Mouse (Mus musculus): ENCODE results near the gene Kdsr. TPM values are rescaled to one million over a fixed set of nuclear protein-coding genes. Genes with fewer than 3 reads are reported as not detected.

The Kdsr gene
- polyA plus RNA-seq, 1 experiment: 52.5 TPM

DNA sequence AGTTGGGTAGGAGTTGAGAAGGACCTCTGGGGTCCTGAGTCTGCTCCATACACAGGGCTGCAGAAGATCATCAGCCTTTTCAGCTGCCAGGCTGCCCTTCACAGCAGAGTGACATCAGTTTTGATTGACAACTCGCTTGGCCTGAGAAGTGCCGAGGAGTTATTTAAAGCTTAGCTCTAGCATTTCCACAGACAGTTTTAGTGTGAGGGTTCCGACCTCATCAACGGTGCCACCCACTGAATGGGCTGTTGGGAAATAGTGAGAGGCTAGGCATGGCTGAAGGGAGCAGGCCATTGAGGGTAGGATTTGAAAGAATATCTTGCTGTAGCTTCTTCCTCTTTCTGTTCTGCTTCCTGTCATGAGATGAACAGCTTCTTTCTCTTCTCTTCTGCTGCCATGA lies 63.9 kb downstream of the Kdsr start:
- Histone ChIP-seq H3K4me3 (ENCODE audit: low read depth, low read length) (no peak overlapping the region), H3K9me3 (replicated peaks; ENCODE audit: control insufficient read depth, insufficient read depth, low read length, poor library complexity, severe bottlenecking) (no peaks in the 10 kb centered on the region), H3K9ac (ENCODE audit: low read depth, poor library complexity, severe bottlenecking) (no peak overlapping the region), H3K27me3 (ENCODE audit: control insufficient read depth, insufficient read depth, low read length, poor library complexity, severe bottlenecking) (no peaks in the 10 kb centered on the region), H3K4me1 (ENCODE audit: control insufficient read depth, insufficient read depth, low read length) (no peaks in the 10 kb centered on the region), H3K27ac (ENCODE audit: insufficient read depth, low read length) (no peak overlapping the region), H3K36me3 (ENCODE audit: control insufficient read depth, insufficient read depth, low read length, poor library complexity, severe bottlenecking) (no peaks in the 10 kb centered on the region)
- TF ChIP-seq POLR2A (IDR thresholded peaks at IDR 0.05; ENCODE audit: insufficient read depth, low read length): no peak
- TF ChIP-seq EP300 (IDR thresholded peaks at IDR 0.05; ENCODE audit: insufficient read depth, low read depth, low read length): no peak
- no peak for TF ChIP-seq CTCF (IDR thresholded peaks at IDR 0.05; ENCODE audit: low read depth, low read length)

- 0 out of 2 replicates have a peak, but pooled peaks cover 2% of the 10 kb centered on the region for H3K9me3 ChIP-seq (replicated peaks; ENCODE audit: control insufficient read depth, insufficient read depth, low read length, poor library complexity, severe bottlenecking)
- no peaks in the 10 kb centered on the region for H3K36me3 ChIP-seq (ENCODE audit: control insufficient read depth, insufficient read depth, low read length, poor library complexity, severe bottlenecking)
- no peaks in the 10 kb centered on the region for H3K27me3 ChIP-seq (ENCODE audit: control insufficient read depth, insufficient read depth, low read length, poor library complexity, severe bottlenecking)
- no peak overlapping the region for H3K4me3 ChIP-seq (ENCODE audit: low read depth, low read length)
- no peaks in the 10 kb centered on the region for H3K4me1 ChIP-seq (ENCODE audit: control insufficient read depth, insufficient read depth, low read length)
- H3K9ac ChIP-seq (ENCODE audit: low read depth, poor library complexity, severe bottlenecking): no peak overlapping the region
- no peak overlapping the region for H3K27ac ChIP-seq (ENCODE audit: insufficient read depth, low read length)
- TF ChIP-seq POLR2A (IDR thresholded peaks at IDR 0.05; ENCODE audit: insufficient read depth, low read length) (no peak), CTCF (IDR thresholded peaks at IDR 0.05; ENCODE audit: low read depth, low read length) (no peak), EP300 (IDR thresholded peaks at IDR 0.05; ENCODE audit: insufficient read depth, low read depth, low read length) (no peak)
Measured at GRCm38 (mm10) chr1:106694316-106694715, 65.2 kb downstream of the Kdsr start.

- H3K4me3 ChIP-seq (ENCODE audit: low read depth, low read length): no peak overlapping the region
- no peak for TF ChIP-seq EP300 (IDR thresholded peaks at IDR 0.05; ENCODE audit: insufficient read depth, low read depth, low read length)
Measured at GRCm38 (mm10) chr1:106692599-106692998, 66.9 kb downstream of the Kdsr start.

DNA sequence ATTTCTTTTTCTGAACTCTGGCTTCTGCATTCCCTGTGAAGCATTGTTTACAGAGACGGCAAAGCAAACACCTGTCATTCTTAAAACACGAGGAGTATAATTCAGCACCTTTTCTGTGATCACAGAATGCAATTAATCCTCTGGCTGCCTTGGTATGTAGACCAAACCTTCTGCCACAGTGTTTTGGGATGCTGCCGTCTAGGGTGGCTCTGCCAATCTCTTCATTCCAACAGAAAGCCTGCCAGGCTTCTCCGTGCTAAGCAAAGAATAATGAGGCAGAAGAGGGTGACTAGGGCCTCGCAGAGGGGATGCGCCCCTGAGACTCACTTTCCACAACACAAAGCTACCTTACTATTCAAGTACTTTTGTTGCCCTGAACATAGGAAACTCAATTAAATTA lies 68.6 kb downstream of the Kdsr start:
- H3K4me1 ChIP-seq (ENCODE audit: control insufficient read depth, insufficient read depth, low read length): no peaks in the 10 kb centered on the region
- H3K36me3 ChIP-seq (ENCODE audit: control insufficient read depth, insufficient read depth, low read length, poor library complexity, severe bottlenecking): no peaks in the 10 kb centered on the region

More at GRCm38 (mm10) chr1:106692599-106692998, 66.9 kb downstream of the Kdsr start:
- Histone ChIP-seq H3K27ac (ENCODE audit: insufficient read depth, low read length) (no peak overlapping the region), H3K4me1 (ENCODE audit: control insufficient read depth, insufficient read depth, low read length) (no peaks in the 10 kb centered on the region), H3K27me3 (ENCODE audit: control insufficient read depth, insufficient read depth, low read length, poor library complexity, severe bottlenecking) (no peaks in the 10 kb centered on the region), H3K9me3 (replicated peaks; ENCODE audit: control insufficient read depth, insufficient read depth, low read length, poor library complexity, severe bottlenecking) (0 out of 2 replicates have a peak, but pooled peaks cover 2% of the 10 kb centered on the region), H3K36me3 (ENCODE audit: control insufficient read depth, insufficient read depth, low read length, poor library complexity, severe bottlenecking) (no peaks in the 10 kb centered on the region), H3K9ac (ENCODE audit: low read depth, poor library complexity, severe bottlenecking) (no peak overlapping the region)

GRCm38 (mm10) chr1:106688161-106688516 lies 71.4 kb downstream of the Kdsr start:
- Histone ChIP-seq H3K9me3 (replicated peaks; ENCODE audit: control insufficient read depth, insufficient read depth, low read length, poor library complexity, severe bottlenecking) (0 out of 2 replicates have a peak, but pooled peaks cover 2% of the 10 kb centered on the region), H3K36me3 (ENCODE audit: control insufficient read depth, insufficient read depth, low read length, poor library complexity, severe bottlenecking) (no peaks in the 10 kb centered on the region), H3K27ac (ENCODE audit: insufficient read depth, low read length) (no peak overlapping the region), H3K27me3 (ENCODE audit: control insufficient read depth, insufficient read depth, low read length, poor library complexity, severe bottlenecking) (no peaks in the 10 kb centered on the region), H3K4me1 (ENCODE audit: control insufficient read depth, insufficient read depth, low read length) (no peaks in the 10 kb centered on the region), H3K4me3 (ENCODE audit: low read depth, low read length) (no peak overlapping the region), H3K9ac (ENCODE audit: low read depth, poor library complexity, severe bottlenecking) (no peak overlapping the region)
- TF ChIP-seq POLR2A (IDR thresholded peaks at IDR 0.05; ENCODE audit: insufficient read depth, low read length) (no peak), EP300 (IDR thresholded peaks at IDR 0.05; ENCODE audit: insufficient read depth, low read depth, low read length) (no peak), CTCF (IDR thresholded peaks at IDR 0.05; ENCODE audit: low read depth, low read length) (no peak)

More for the DNA sequence above, 68.6 kb downstream of the Kdsr start:
- Histone ChIP-seq H3K4me3 (ENCODE audit: low read depth, low read length) (no peak overlapping the region), H3K9me3 (replicated peaks; ENCODE audit: control insufficient read depth, insufficient read depth, low read length, poor library complexity, severe bottlenecking) (0 out of 2 replicates have a peak, but pooled peaks cover 2% of the 10 kb centered on the region), H3K27me3 (ENCODE audit: control insufficient read depth, insufficient read depth, low read length, poor library complexity, severe bottlenecking) (no peaks in the 10 kb centered on the region), H3K9ac (ENCODE audit: low read depth, poor library complexity, severe bottlenecking) (no peak overlapping the region), H3K27ac (ENCODE audit: insufficient read depth, low read length) (no peak overlapping the region)
- TF ChIP-seq POLR2A (IDR thresholded peaks at IDR 0.05; ENCODE audit: insufficient read depth, low read length) (no peak), CTCF (IDR thresholded peaks at IDR 0.05; ENCODE audit: low read depth, low read length) (no peak), EP300 (IDR thresholded peaks at IDR 0.05; ENCODE audit: insufficient read depth, low read depth, low read length) (no peak)

DNA sequence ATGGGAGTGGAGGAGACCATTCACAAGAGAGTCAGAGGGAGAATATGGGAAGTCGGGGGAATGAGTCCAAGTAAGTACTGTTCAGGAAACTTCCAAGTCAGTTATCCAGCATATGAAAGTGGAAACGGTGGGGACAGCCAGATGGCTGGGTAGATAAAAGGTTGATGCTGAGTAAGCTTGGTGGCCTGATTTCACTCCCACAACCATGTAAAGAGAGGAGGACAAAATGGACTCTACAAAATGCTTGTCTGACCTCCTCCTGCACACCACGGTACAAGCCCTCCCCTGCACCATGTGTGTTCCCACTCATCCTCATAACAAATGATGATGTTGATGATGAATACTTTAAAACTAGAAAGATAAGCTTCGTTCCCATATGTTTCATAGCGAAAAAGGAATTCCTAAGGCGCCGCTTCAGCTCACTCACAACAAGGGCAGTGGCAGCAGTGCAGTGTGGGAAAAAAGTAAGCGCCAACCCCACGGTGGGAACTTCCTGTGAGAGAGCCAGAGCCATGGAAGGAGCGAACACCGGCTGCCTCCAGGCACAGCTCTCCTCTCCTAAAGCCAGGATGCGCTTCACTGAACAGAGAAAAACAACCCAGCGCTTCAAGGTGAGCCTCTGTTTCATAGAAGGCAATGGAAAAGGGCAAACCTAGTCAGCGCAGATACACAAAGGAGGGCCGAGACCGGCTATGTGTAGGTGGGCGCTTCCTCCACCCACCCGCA lies 71.9 kb downstream of the Kdsr start:
- Histone ChIP-seq H3K27me3 (ENCODE audit: control insufficient read depth, insufficient read depth, low read length, poor library complexity, severe bottlenecking) (no peaks in the 10 kb centered on the region), H3K4me3 (ENCODE audit: low read depth, low read length) (no peak overlapping the region), H3K27ac (ENCODE audit: insufficient read depth, low read length) (no peak overlapping the region), H3K4me1 (ENCODE audit: control insufficient read depth, insufficient read depth, low read length) (no peaks in the 10 kb centered on the region), H3K9ac (ENCODE audit: low read depth, poor library complexity, severe bottlenecking) (no peak overlapping the region), H3K36me3 (ENCODE audit: control insufficient read depth, insufficient read depth, low read length, poor library complexity, severe bottlenecking) (no peaks in the 10 kb centered on the region), H3K9me3 (replicated peaks; ENCODE audit: control insufficient read depth, insufficient read depth, low read length, poor library complexity, severe bottlenecking) (0 out of 2 replicates have a peak, but pooled peaks cover 2% of the 10 kb centered on the region)
- TF ChIP-seq EP300 (IDR thresholded peaks at IDR 0.05; ENCODE audit: insufficient read depth, low read depth, low read length) (no peak), POLR2A (IDR thresholded peaks at IDR 0.05; ENCODE audit: insufficient read depth, low read length) (no peak), CTCF (IDR thresholded peaks at IDR 0.05; ENCODE audit: low read depth, low read length) (no peak)

Data from ES-Bruce4 (cell line).